Mouse (Mus musculus) G1E-ER4 (cell line): ENCODE measurements around the gene Cep350. TPM values are rescaled to one million over a fixed set of nuclear protein-coding genes. Genes with fewer than 3 reads are reported as not detected.

ENCODE experiments used
- GATA1 ChIP-seq: IDR thresholded peaks from one replicate; pipeline ENCODE4 v1.8.0; 2012; ENCODE audit warnings: low read length, inconsistent platforms
- polyA plus RNA-seq: library from polyadenylated mRNA; stranded (reverse); fragments of >175 nt; gene quantifications from 2 replicates; pipeline ENCODE4 v1.2.3, GENCODE M21; 2012

Gene Cep350
- polyA plus RNA-seq, 1 experiment: 2.9 TPM

DNA sequence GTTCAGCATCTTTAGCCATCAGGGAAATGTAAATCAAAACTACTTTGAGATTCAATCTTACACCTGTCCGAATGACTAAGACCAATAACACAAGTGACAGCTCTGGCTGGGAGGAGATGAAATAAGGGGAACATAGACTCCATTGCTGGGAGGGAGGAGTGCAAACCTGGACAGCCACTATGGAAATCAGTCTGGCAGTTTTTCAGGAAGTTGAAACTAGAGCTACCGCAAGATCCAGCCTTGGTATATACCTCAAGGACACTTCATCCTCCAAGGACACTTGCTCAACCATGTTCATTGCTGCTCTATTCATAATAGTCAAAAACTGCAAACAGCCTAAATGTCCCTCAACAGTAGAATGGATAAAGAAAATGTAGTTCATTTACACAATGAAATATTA is 23.9 kb downstream of the Cep350 start:
- TF ChIP-seq GATA1: no peak

DNA sequence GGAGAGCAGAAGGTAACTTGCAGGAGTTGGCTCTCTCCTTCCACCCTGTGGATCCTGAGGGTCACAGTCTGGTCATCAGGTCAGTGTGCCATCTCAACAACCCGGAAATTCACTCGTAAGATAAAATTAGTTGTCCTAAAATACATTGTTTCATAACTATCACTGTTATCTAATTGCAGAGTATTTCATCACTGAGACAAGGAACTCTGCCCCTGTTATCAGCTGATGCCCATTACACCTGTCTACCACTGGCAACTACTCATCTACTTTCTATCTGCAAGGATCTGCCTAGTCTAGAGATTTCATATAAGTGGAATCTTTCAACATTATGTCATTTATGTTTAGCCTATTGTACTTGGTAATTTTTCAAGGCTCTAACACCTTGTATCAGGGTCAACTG is 28.7 kb downstream of the Cep350 start:
- no peak for TF ChIP-seq GATA1

DNA sequence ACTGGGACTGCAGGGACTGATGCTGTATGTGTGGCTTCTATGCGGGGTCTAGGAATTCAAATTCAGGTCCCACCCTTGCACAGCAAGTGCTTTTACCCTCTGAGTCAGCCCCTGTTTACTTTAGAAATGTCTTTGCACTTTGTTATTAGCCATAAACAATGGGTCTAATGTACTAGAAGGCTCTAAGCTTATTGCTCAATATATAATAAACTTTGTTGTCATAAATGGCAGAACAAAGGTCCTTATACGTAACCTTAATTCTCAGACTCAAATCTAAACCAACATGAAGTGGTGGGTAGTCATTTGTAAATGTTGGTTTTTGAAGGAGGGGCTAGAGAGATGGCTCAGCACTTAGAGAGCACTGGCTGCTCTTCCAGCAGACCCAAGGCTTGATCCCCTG is 35.6 kb downstream of the Cep350 start:
- no peak for TF ChIP-seq GATA1

DNA sequence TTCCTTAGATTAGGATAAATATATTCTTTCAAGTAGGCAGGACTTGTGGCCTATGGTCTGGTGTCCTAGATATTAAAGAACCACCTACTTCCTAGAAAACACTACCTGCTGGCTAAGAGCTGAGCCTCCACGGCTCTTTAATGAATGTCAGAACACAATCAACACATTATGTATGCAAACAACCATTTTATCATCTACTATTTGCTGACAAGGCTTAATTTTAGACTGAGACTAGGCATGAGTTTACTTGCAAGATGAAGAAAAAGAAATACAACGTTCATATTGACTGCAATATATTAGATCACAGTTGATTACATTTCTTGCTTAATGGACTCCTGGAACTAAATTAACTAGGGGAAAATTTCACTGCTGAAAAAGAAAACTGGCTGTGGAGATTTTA is 38.4 kb downstream of the Cep350 start:
- no peak for TF ChIP-seq GATA1

DNA sequence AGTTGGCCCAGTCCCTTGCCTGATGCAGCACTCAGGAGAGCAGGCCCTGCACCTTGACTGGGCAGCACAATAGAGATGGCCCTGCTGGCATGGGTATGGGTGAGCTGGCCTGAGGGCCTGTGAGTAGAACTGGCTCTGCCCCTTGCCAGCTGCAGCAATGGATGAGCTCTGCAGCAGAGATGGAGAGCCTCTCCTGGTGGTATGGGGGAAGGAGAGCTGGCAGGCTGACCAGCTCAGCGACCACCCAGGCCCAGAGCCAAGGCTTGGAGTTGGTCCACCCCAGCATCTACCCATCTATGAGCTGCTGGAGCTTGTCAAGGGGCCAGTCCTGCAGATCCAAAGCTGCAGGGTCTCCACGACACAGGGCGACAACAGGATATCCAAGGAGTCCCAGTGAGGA is 69.5 kb downstream of the Cep350 start:
- TF ChIP-seq GATA1: no peak

DNA sequence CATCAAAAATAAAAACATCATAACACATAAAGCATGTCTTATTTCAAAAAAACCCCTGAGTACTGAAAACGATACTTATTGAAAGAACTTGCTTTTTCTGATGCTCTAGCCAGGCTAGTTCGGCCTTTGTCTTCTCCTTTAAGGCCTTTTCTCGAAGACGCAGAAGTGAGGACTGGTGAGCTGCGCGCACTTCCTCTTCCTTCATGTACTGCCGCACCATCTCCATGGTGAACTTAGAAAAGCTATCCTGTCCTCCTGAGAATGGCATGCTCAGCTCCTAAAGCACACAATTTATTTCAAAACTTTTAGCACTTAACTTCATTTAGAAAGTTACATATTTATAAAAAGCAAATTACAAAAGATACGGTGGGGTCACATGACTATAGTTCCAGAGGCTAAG is 71.7 kb downstream of the Cep350 start:
- TF ChIP-seq GATA1: no peak

DNA sequence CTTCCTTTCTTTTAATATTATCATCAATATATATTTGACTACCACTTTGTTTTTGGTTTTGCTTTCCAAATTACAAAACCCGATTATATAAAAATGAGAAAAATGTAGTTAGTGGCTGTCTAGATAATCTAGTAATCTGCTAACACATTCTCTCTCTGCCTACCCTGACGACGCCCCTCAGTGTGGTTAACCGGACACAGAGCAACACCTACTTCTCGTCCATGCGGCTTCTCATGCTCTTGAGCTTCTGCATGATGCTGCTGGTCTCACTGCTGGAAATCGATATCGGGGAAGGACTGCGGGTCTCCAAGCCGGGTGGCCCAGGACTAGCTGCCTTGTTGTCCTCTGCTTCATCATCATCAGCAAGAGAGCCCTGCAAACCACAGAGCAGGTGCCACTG is 78.7 kb downstream of the Cep350 start:
- TF ChIP-seq GATA1: no peak

DNA sequence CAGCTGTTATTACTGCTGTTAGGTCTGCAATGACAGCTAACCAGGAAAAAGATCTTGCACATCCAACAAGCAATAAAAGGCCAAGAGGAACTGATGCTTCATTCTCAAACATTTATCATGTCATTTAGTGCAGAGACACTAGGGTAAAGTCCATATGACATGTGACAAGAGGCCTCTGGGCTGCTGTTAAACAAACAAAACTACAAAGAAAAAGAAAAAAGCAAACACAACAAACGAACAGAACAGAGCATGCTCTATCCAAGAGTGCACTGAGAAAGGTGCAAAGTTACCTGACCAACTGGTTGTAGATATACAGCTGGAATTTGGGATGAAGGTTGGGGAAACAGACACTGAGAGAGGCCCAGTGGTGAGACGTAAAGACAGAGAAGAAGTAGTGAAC is 86.2 kb downstream of the Cep350 start:
- TF ChIP-seq GATA1: no peak

DNA sequence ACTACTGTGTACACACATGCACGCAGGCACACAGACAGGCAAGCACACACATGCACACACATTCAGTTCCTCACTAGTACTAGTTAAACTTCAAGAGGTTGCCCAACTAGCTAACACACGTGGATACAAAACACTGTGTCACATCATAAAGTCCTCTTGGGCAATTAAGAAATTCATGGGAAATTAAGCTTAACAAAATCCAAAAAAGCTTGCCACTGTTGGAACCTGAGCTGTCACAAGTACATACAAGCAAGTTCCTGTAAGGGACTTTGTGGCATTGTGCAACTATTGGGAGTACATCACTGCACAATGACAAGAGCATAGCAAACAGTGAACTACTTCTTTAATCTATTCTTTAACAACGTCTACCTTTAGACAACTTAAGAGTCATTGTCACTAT is 93.5 kb downstream of the Cep350 start:
- no peak for TF ChIP-seq GATA1

DNA sequence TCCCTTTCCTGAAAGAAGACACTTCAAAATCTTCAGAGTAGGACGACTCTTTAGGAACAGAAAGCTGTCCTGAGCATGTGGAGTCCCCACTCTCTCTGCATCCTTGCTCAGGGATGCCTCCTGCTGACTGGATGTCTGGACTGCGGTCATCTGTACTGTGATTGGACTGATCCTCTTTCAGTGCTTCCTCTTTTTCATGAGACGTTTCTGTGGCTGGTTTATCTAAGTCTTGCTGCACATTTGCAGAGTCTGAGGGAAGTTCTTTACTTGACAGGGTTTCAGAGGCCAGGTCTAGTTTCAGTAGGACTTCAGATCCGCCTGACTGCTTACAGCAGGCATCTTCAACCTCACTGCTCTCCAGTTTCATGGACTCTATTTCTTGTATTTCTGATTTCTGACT is 110.1 kb downstream of the Cep350 start:
- TF ChIP-seq GATA1: no peak

DNA sequence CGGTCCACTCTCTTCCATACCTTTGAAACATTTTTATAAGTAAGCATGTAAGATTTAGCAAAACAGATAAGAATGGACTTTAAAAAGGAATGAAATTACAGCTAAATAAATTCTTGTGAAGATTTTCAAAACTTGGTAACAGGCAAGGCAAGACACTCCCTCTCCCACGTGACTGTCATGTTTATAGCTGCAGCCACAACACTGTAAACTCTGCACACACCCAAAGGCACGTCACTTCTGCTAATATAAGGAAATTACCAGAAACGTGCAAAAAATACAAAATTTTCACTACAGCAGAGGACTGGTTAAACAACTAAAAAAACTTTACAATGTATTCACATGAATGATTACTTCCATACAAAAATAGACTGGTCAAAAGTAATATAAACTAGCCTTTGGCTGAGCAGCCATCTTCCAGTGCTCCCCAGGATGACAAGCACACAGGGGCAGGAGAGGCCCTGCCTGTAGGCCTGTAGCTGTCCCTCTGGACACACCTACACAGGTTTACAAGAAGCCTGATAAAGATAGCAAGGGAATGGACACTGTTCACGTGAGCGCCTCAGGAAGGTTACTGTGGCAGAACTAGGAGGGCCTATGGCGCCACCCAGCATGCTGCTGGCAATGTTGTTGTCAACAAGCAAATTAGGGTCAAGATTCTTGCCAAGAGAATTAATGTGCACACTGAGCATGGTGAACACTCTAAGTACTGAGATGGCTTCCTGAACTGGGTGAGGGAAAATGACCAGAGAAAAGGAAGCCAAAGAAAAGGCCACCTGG is 117.9 kb downstream of the Cep350 start:
- TF ChIP-seq GATA1: no peak

DNA sequence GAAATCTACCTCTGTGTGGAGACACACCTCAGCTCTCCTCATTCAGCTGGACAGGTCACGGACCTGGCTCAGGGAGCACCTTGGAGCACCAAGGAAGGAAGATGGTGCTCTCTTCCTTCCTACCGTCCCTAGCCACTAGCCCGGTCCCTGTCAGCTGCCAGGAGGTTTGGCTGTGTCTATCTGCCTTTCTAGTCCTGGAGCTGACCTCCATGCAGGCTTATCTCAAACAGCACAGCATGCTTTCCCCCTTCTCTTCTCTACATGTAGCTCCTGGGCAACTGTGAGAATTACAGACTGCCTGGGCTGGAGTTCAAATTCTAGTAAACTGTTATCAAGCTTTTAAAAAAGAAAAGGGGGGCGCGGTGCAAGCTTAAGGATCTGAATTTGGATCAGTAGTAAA is 120.0 kb downstream of the Cep350 start:
- no peak for TF ChIP-seq GATA1

DNA sequence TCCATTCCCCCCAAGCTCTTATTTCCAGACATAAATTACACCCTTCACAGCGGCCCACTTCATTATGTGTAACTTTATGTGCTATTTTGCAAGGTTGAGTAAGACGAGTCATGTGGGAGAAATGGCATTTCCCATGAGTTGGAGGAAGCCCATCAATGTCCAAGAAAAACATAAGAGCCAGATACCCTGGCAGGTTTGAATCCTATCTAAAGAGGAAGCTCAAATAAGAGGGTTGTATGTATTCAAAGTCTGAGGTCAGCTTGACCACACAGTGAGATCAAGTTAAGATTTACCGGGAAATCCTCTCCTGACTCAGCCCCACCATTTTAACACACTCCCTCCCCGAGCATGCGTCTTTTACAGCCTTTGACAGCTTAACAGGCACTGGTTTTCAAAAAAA is 128.8 kb downstream of the Cep350 start:
- no peak for TF ChIP-seq GATA1

DNA sequence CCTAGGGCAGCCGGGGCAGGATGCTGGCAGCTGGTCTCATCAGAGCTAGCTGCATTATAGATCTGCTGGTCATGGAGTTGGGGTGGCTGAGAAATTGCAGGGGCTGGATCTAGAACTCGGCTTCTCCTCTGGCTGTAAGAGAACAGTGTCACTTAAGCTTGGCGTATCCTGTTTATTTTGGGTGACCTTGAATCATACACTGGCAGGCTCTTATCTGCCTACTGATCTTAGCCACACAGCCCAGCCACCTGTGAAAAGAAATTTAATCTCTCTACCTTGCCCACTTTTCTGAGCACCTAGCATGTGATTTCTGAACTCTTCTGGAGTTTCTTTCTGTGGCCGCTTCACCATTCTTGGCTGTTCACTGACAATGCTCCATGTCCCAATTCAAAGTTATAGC is 129.5 kb downstream of the Cep350 start:
- TF ChIP-seq GATA1: no peak

DNA sequence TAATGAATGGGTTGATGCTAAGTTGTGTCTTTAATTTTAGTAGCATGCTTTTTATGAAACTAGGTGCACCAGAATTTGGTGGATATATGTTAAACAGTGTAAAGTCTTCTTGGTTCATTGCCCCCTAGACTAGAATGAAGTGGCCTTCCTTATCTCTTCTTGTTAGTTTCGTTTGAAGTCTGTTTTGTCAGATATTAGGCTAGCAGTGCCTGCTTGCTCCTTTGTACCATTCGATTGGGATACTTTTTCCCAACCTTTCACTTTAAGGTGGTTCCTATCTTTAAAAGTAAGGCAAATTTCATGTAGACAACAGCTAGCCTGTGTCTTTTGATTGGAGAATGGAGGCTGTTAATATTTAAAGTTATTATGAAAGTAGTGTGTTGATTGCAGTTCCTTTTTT is 137.4 kb downstream of the Cep350 start:
- no peak for TF ChIP-seq GATA1

DNA sequence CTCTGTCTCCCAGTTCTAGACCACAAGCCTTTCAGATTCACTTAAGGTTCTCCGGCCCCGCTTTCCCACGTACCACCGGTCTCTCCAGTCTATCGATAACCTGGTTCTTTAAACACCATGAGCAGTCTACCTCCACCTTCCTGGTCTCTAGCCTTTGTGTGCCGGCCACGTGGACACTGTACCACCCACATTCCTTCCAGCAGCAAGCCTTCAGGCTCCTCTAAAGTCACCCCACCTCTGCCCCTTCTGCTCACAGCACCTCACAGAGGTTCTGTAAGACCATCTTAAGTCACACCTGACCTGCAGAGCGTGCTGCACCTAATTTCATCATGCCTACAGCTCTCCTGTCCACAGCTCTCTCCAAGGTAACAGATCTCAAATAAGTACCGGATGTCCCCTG is 139.4 kb downstream of the Cep350 start:
- TF ChIP-seq GATA1: no peak

DNA sequence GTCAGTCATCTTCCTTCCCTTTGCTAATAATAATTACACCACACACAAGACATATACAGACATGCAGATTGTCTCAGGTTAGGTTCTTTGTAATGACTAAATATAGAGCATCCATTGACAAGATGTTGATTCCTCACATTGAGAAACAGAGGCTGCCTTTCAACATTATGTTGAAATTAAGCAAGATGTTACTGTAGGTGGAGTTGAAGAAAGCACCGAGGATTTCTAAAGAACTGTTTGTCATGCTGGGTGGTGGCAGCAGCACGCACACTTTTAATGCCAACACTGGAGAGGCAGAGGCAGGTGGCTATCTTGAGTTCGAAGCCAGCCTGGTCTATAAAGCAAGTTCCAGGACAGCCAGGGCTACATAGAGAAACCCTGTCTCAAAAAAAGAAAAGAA is 141.1 kb downstream of the Cep350 start:
- no peak for TF ChIP-seq GATA1

DNA sequence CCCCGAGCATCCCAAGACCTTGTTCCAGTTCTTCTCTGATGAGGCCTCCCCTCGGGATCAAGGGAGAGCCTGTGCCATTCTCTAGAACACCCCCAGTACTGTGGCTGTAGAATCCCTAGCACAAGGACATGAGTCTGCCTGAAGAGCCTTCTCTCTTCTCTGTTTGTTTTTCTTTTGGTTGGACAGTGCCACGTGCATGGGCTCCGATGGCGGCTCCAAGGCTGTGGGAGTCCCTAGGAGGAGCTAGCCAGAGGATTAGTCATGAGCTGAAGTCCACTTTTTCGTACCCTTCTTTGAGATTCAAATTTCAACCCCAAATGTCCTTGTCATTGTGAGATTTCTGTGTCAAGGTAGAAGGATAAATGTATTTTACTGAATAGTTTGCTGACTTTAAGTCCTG is 142.2 kb downstream of the Cep350 start:
- no peak for TF ChIP-seq GATA1

DNA sequence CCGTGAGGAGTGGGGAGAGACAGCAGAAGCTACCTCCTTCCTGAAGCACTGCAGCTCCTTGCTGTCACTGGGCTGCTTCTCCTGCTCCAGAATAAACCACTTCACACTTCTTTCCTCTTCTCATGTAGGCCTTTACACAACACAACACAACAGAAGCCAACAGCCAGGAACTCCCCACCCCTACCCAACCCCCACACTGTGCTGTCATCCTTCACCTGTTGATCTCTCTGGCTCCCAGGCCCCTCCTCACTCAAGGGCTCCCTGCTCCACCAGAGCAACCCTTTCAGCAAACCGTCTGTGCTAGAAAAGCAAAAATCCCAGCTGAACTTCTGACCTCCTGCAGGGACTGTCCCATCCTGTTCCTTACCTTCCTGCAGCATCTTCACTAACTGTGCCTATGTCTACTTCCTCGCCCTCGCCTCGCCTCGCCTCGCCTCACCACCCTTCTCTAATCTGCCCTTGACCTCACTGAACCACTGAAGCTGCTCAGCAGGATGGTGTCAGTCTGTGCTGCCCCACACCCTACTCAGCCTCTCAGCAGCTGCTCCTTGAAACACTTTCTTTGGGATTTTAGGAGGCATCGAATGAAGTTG is 145.3 kb downstream of the Cep350 start:
- TF ChIP-seq GATA1: no peak
